Mouse (Mus musculus) cerebellum, adult 18-20 months (tissue): ENCODE results near the gene Trpm3.

Experiments
- DNase-seq, 2 experiments: peaks; one replicate each; pipeline ENCODE4 v3.0.0; 2021

Trpm3 gene

DNA sequence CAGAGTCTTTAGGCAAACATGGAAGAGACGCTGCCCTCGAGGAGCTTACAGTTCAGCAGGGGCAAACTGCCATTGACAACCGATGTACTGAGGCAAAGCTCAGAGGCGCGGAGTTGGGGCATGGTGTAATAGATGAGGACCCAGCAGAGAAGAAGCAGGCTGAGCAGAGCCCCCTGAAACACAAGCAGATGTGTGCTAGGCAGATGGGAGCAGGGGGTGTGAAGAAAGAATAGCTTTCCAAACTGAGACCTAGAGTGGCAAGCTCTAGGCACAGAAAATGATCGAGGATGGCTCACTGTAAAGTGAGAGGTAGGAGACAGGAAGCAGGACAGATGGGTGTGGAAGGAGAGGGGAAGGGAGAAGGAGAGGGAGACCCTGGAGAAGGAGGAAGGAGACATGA is 792.2 kb downstream of the Trpm3 start:
- no peak for DNase-seq

GRCm38 (mm10) chr19:22935067-22935466 is 796.2 kb downstream of the Trpm3 start:
- DNase-seq = no peak

DNA sequence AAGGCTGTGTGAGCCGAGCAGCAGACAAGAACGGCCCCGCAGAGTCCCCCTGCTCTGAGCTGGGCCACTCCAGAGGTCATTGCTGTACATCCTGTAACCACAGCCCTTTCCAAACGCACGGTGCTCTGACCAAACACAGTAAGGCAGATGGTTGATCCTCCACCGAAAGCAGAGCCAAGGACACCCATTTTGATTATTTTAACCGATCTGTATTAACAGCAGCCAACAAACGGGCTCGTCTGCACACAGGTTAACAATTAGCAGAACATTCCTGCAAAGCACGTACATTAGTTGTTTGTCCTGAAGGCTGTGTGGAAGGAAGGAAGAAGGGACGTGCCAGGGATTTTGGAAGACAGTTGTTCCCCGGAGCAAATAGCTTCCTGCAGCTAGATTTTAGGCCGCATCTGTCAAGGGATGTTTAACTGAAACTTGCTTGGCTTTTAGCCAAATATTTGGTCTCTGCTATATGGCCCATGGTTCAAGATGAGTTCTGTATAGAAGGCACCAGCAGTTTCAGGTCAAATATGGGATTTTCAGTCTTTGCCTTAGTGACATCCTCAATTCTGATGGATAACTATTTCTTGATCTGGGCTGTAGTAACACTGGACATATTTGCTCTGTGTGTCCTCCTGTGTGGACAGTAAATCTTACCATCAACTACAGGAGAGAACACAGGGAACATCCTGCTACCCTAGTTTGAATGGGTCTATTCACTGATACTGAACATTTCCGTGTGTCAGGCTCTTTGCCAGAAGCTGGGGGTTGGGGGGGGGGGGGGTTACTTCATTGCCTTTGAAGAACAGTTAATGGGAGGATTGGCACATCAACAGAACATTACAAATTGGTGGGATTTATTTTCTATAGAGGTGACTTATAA is 800.2 kb downstream of the Trpm3 start:
- peak; percentile 36 to 51 for DNase-seq

DNA sequence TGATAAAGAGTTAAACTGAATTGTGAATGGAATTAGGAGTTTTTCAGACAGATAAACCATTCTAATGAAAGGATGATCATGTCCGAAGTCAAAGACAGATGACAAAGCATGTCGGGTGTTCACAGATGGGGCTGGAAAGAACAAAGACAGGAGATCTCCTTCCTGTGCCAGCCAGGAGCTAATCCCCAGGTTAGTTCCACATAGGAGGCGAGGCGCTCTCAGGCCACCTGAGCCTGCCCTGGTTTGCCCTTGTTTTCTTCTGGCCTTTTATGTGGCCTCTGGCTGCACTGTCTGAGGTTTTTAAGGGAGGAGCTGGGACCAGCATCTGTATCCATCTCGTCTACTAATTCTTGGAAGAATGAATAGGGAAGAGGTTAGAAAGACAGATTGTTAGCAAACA is 801.0 kb downstream of the Trpm3 start:
- peak; percentile 60 to 67 for DNase-seq

DNA sequence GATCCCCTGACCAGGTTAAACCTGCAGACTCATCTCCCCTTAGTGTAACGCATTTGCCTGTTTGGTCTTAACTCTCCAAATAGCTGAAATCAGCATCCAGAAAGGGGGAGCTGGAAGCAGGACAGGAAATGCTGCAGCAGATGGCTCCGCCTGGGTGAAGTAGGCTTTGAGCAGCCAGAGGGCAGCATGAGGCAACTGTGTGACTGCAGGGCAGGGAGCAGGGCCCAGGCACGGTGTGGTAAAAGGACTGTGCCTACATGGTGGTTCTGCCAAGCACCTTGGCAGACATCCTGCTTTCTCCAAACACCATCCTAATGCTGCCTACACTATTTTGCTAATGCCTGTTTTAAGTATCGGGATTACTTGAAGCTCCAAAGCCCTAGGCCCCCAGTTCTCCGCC is 801.6 kb downstream of the Trpm3 start:
- peak; percentile 94 to 98 for DNase-seq

DNA sequence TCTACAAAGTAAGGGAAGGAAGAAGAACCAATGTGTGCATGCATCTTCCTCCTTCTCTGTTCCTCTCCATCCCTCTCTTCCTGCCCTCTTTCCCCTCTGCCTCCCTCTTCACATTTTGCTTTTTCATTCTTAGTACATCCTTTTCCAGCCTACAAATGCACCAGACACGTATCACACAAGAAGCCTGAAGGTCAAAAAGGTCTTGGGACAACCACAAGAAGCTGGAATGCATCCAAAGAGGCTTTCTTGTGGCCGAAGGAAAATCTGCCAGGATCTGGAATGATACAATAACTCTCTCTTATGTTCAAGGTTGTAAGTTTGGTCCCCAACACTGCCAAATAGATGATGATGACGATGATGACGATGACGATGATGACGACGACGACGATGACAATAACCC is 802.1 kb downstream of the Trpm3 start:
- no peak for DNase-seq

GRCm38 (mm10) chr19:22952480-22952879 is 813.6 kb downstream of the Trpm3 start:
- no peak for DNase-seq

DNA sequence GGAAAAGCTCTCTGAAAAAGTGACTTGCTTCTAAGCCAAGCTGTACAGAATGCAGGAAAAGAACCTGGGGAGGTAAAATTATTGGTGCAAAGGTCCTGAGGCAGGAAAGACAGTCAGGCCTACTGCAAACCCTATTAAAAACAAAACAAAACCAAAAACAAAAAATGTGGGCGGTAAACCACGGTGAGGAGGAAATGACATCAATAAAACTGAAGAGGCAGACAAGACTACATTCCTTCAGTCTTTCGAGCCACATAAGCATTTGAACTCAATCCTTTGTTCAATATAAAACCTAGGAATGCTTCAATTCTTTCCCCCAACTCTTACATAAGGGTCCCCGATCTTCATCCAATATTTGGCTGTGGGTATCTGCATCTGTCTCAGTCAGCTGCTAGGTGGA is 814.3 kb downstream of the Trpm3 start:
- DNase-seq = no peak

GRCm38 (mm10) chr19:22958414-22958813 is 819.6 kb downstream of the Trpm3 start:
- DNase-seq = peak in 1 of 2 experiments; percentile 35

DNA sequence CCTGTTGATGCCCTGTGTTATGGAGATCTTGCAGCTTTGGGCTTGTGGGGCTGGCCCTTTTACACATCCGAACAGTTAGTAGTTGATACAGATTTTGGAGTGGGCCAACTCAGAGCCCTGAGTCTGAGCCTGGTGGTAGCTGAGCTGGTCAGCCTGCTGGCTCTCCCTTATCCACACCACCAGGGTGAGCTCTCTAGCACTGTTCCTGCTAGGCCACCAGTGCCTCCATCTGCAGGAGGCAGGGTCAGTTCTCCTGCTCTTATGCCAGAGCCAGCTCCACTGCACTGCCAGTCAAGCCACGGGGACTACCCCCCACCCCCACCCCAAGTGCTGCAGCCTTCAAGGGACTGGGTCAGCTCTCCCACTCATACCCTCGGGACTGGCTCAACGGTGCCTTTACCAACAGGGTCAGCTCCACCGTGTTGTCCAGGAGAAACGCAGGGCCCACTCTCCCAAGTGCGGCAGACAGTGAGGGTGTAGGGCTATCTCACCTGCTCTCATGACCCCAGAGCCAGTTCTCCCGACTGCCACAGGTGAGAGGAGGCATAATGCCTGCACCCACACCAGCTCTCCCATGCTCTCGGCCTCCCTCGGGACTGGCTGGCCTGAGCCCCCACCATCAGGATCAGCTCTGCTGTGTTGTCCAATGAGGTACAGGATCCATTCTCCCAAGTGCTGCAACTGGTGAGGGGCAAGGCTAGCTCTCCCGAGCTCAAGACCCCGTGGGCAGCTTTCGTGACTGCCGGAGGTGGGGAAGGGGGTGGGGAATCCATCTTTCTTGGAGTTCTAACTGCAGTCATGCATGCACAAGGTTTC is 821.8 kb downstream of the Trpm3 start:
- peak in 1 of 2 experiments; percentile 26 for DNase-seq

- DNase-seq = peak in 1 of 2 experiments; percentile 40
Measured at GRCm38 (mm10) chr19:22962001-22962708, 823.3 kb downstream of the Trpm3 start.

- peak; percentile 95 to 97 for DNase-seq
Measured at GRCm38 (mm10) chr19:22962731-22963130, 823.9 kb downstream of the Trpm3 start.

- DNase-seq = peak in 1 of 2 experiments; percentile 45
Measured at GRCm38 (mm10) chr19:22963726-22964398, 825.0 kb downstream of the Trpm3 start.

GRCm38 (mm10) chr19:22965470-22965869 is 826.6 kb downstream of the Trpm3 start:
- DNase-seq = no peak

GRCm38 (mm10) chr19:22973294-22973693 is 834.4 kb downstream of the Trpm3 start:
- peak; percentile 52 to 60 for DNase-seq

DNA sequence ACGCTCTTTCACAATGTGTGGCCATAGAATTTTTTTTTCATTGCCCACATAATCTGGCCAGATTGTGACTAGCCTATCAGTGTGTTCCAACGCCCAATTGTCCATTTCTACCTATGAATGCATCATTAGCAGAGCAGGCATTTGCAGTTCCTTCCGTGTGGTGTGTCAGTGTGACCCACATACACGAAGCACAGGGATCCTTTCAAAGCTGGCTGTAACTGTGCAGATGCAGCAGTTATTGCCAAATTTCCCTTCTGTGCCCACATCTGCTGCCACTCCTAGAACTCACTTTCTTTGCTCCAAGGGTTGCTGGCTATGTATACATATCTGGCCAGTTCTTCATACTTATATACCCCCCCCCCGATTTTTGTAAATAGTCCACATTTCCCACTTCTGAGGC is 834.9 kb downstream of the Trpm3 start:
- no peak for DNase-seq

- DNase-seq = no peak
Measured at GRCm38 (mm10) chr19:22975801-22976200, 837.0 kb downstream of the Trpm3 start.

- DNase-seq = no peak
Measured at GRCm38 (mm10) chr19:22977508-22977907, 838.7 kb downstream of the Trpm3 start.

- no peak for DNase-seq
Measured at GRCm38 (mm10) chr19:22978763-22979162, 839.9 kb downstream of the Trpm3 start.

DNA sequence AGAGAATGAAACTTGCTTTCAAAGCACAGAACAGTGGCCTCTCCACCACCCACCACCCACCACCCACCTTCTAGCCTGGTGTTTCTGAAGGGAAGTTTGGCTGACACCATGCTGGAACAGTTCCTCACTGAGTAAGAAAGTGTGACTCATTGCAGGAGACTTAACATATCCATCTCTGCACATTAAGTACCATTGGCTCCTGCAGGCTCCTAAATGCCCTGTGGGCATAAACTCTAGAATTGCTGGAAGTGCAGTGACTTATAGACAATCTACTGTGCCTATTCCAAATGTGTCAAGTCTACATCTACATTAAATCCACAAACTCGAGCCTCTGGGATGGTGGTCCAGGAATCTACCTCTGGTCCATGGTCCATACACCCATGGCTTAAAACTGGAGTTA is 840.3 kb downstream of the Trpm3 start:
- DNase-seq = no peak

DNA sequence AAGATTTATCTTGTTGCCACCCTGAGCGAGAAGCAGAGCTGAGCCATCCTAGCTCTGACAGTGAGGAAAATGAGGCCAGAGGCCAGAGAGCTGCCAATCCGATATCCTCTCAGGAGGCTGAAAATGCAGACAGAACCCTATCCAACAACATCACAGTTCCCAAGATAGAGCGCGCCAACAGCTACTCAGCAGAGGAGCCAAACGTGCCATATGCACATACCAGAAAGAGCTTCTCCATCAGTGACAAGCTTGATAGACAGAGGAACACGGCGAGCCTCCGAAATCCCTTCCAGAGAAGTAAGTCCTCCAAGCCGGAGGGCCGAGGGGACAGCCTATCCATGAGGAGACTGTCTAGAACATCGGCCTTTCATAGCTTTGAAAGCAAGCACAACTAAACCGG is 849.1 kb downstream of the Trpm3 start:
- DNase-seq = peak; percentile 66 to 78

- DNase-seq = no peak
Measured at GRCm38 (mm10) chr19:22993946-22994345, 855.1 kb downstream of the Trpm3 start.

DNA sequence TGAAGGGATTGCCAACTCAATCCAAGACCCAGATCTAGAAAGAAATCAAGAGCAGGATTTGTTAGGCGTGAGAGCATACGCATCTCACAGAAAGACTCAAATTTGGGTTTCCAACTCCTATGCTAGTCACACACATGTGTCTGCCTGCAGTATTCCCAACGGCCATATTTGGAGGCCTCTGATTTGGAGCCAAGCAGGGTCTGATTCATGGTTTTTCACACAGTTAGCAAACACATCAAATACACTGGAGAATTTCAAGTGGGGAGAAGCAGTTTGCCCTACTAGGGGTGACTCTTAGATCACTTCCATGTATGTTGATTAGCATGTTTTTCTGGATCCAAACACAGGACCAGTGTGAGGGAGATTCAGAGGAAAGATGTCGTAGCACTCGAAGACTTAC is 855.7 kb downstream of the Trpm3 start:
- DNase-seq = no peak
